Mouse (Mus musculus): Measurements from ENCODE around the gene Sccpdh. TPM values are rescaled to one million over a fixed set of nuclear protein-coding genes. Genes with fewer than 3 reads are reported as not detected.

The Sccpdh gene
- polyA plus RNA-seq (2014; fragmentation: Illumina TruSeq; extraction: RNeasy Lipid Tissue Mini Kit (QIAGEN cat#74804); ENCODE audit: low read depth, low replicate concordance) = 9.2 TPM

DNA sequence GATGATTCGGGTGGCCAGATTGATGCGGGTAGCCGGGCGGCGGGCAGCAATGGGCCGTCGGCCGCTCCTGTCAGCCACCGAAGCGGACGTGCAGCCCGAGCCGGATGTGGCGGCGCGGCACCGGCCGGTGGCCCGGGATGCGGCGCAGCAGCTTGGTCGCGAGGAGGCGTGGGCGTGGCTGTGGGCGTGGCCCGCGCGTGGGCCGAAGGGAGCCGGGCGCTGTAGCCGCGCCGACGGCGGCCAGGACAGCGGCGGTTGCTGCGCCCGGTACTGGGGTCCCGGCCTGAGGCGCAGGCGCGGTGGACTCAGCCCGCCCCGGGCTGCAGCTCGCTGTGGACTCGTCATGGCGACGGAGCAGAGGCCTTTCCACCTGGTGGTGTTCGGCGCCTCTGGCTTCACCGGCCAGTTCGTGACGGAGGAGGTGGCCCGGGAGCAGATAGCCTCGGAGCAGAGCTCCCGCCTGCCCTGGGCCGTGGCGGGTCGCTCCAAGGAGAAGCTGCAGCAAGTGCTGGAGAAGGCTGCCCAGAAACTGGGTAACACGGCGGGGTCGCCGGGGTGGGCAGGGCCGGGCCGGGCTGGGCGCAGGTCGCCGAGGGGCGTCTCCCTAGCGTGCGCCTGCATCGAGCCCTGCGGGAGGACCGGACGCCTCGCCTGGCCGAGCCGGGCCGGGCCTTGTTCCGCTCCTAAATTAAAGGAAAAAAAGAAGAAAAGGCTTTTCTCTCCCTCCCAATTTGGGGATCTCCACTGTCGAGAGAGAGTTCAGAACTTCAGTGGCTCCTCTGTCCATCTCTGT is at the start of gene Sccpdh:
Sccpdh (plus strand) TSS at position 198 of the 793 bp plus-strand sequence.

Other genes starting within 250 kb of the Sccpdh start
- 0.53 TPM for gene Smyd3, start 150.2 kb upstream of the Sccpdh start, polyA plus RNA-seq (2014; fragmentation: Illumina TruSeq; extraction: RNeasy Lipid Tissue Mini Kit (QIAGEN cat#74804); ENCODE audit: low read depth, low replicate concordance)
- 71.2 TPM for gene Tfb2m, start 121.9 kb upstream of the Sccpdh start, polyA plus RNA-seq (2014; fragmentation: Illumina TruSeq; extraction: RNeasy Lipid Tissue Mini Kit (QIAGEN cat#74804); ENCODE audit: low read depth, low replicate concordance)
- gene Cnst, start 121.8 kb upstream of the Sccpdh start, polyA plus RNA-seq (2014; fragmentation: Illumina TruSeq; extraction: RNeasy Lipid Tissue Mini Kit (QIAGEN cat#74804); ENCODE audit: low read depth, low replicate concordance) = 10.6 TPM
- not detected for gene Kif28, start 77.1 kb downstream of the Sccpdh start, polyA plus RNA-seq (2014; fragmentation: Illumina TruSeq; extraction: RNeasy Lipid Tissue Mini Kit (QIAGEN cat#74804); ENCODE audit: low read depth, low replicate concordance)
- gene Gm10518, start 135.2 kb downstream of the Sccpdh start, polyA plus RNA-seq (2014; fragmentation: Illumina TruSeq; extraction: RNeasy Lipid Tissue Mini Kit (QIAGEN cat#74804); ENCODE audit: low read depth, low replicate concordance) = not detected
- gene Ahctf1, start 135.5 kb downstream of the Sccpdh start, polyA plus RNA-seq (2014; fragmentation: Illumina TruSeq; extraction: RNeasy Lipid Tissue Mini Kit (QIAGEN cat#74804); ENCODE audit: low read depth, low replicate concordance) = 73.3 TPM

All from liver, adult 10 weeks (tissue).